Mouse (Mus musculus): ENCODE data around the gene Mindy3.

- TF ChIP-seq POLR2A (IDR thresholded peaks at IDR 0.05; ENCODE audit: insufficient read depth, low read length) (no peak), CTCF (IDR thresholded peaks at IDR 0.05; ENCODE audit: low read depth, low read length) (no peak), EP300 (IDR thresholded peaks at IDR 0.05; ENCODE audit: insufficient read depth, low read depth, low read length) (no peak)
These were observed 18.9 kb upstream of the Mindy3 start for GRCm38 (mm10) chr2:12438181-12438580.
